Mouse (Mus musculus): ENCODE data around the gene Unc119b.

DNA sequence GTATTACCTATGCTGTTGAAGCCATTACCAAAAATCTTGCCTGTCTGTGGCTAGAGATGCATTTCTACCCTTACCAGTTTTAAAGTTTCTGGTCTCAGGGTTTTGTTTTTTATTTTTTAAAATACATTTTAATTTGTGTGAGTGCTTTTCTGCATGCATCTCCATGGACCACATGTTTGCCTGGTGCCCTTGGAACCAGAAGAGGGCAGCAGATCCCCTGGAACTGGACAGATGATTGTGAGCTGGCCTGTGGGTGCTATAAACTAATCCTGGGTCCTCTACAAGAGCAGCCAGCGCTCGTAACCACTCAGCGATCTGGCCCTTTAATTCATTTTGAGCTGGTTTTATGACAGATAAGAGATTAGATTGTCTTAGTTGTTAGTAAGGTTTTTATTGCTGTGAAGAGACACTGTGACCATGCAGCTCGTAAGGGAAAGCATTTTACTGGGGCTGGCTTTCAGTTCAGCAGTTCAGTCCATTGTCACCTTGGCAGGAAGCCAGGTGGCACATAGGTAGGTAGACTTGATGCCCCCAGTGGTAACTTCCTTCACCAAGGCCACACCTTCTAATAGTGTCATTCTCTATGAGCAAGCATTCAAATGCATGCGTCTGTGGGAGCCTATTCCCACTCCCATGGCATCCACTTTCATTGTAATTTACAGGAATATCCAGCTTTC is 45.0 kb downstream of the Unc119b start:
- peak; percentile 22; the same call in 1 of the 2 replicates for TF ChIP-seq CTCF (conservative IDR thresholded peaks at IDR 0.05; ENCODE audit: low read length)
- TF ChIP-seq POU5F1 (IDR thresholded peaks at IDR 0.05; ENCODE audit: borderline replicate concordance, low read length), result no peak
- no peak for TF ChIP-seq NANOG (IDR thresholded peaks at IDR 0.05; ENCODE audit: borderline replicate concordance, low read length)
